Mouse (Mus musculus) cortical plate, adult 2 months (tissue): ENCODE data around the gene Zfp654. TPM values are rescaled to one million over a fixed set of nuclear protein-coding genes. Genes with fewer than 3 reads are reported as not detected.
A peak's percentile ranks its signal among the peaks of the same experiment; 100 is the strongest.

Source experiments
- H3K27ac ChIP-seq: fragments of 200-500 bp; 2 replicates; pipeline ENCODE4 v1.5.1; 2012; ENCODE audit warnings: low read length, control low read depth, inconsistent platforms; ENCODE audit not compliant: insufficient read depth
- H3K4me1 ChIP-seq: fragments of 200-500 bp; 2 replicates; pipeline ENCODE4 v1.6.1; 2011; ENCODE audit warnings: low read length; ENCODE audit not compliant: control insufficient read depth, insufficient read depth
- H3K4me3 ChIP-seq: fragments of 200-500 bp; 2 replicates; pipeline ENCODE4 v1.5.1; 2011; ENCODE audit warnings: mild to moderate bottlenecking, low read length, control low read depth; ENCODE audit not compliant: insufficient read depth
- CTCF ChIP-seq: fragments of 200-500 bp; IDR thresholded peaks from 2 replicates; pipeline ENCODE4 v1.5.1; 2011; ENCODE audit warnings: mild to moderate bottlenecking, control low read depth, low read length; ENCODE audit not compliant: insufficient read depth; ENCODE audit errors: extremely low read depth
- POLR2A ChIP-seq: fragments of 200-500 bp; IDR thresholded peaks from 2 replicates; pipeline ENCODE4 v1.6.1; 2011; ENCODE audit warnings: mild to moderate bottlenecking, low read length, control low read depth; ENCODE audit not compliant: insufficient read depth; ENCODE audit errors: extremely low read depth
- polyA plus RNA-seq: library from polyadenylated mRNA; depleted of rRNA; stranded (reverse); fragments of >200 nt; gene quantifications from 2 replicates; pipeline ENCODE4 v1.2.3, GENCODE M21; 2012

Zfp654 gene
- polyA plus RNA-seq, 1 experiment: 9.1 TPM

DNA sequence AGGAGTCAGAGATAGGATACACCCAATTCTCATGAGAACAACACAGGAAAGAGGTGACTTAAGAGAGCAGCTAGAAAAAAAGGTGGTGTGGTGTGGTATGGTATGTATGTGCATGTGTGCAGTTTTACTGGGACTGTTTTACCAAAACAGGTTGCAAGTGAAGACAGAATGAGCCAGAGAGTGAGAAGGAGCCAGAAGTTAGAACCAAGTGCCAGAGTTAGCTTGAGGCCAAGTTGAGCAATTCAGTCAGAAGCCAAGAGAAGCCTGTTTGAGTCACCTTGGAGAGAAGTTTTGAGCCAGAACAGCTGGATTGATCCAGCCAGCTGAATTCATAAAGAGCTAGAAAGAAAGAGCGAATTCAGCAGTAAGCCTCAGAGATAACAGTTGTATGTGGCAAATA lies 75.9 kb downstream of the Zfp654 start:
- no peak overlapping the region for H3K27ac ChIP-seq
- no peak for TF ChIP-seq POLR2A
- no peak for TF ChIP-seq CTCF
- no peak overlapping the region for H3K4me3 ChIP-seq
- H3K4me1 ChIP-seq: no peaks in the 10 kb centered on the region

DNA sequence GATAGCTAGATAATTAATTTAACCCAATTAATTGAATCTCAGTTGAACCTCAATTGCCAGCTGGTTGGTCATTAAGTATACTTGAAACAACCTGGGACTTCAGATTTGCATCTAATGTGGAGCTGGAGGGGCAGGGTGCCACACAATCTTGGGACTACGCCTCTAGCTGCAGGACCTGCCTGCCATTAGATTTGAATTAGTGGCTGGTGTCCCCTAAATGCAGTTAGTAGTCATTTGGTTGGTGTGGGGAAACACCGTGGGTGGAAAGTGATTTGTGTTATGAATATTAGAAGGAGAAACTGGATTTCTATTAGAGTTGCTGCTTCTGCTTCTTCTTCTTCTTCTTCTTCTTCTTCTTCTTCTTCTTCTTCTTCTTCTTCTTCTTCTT lies 80.0 kb downstream of the Zfp654 start:
- H3K27ac ChIP-seq: no peak overlapping the region
- H3K4me1 ChIP-seq: no peaks in the 10 kb centered on the region; the same call in 1 of the 2 replicates
- H3K4me3 ChIP-seq: peak overlapping the region; percentile 61; the same call in 1 of the 2 replicates
- TF ChIP-seq CTCF (no peak), POLR2A (no peak)

DNA sequence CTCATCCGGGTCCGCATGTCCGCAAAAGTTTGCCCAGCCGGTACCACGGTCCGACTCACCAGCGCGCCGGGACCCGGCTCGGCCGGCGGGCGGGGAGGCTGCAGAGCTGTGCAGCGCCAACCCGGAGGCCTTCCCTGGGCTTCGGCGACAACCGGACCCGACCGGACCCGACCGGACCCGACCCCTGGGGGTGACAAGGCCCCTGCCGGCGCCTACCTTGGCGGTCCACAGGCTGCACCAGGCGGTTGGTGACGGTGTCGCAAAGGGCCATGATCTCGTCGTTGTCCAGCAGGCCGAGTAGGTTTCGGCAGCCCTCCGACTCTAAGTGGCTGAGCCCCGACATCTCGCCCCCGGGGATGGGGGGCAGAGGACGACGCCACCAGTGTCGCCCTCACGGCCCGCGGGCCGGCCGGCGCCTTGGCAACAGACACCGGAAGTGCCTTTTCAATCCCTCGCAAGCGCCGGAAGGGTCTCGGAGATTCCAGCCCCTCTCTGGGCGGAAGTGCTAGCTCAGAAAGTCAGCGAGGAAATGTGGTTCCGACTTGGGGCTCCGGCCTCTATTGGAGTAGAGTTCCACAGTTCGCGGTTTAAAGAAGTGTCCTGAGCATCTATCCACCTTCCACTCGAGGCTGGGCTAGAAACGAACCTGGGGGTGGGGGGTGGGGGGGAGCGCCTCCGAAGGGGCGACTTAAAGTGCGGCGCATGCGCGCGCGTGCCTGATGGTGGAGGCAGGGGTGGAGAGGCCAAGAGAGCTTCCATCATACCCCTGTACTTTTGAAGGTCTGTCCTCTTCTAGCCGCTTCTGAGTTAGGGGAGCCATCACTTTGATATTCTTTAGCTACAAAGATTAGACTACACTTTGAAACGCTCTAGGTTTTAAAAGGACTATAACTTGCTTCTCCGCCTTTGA lies 80.7 kb downstream of the Zfp654 start, which contains the start of gene 4930453N24Rik:
Gene 4930453N24Rik, minus strand, starts transcription at position 641 of the 910 bp plus-strand sequence.
- Histone ChIP-seq H3K4me1 (no peaks in the 10 kb centered on the region; the same call in 1 of the 2 replicates), H3K4me3 (peak within 1 kb of the TSS; percentile 61), H3K27ac (peak within 1 kb of the TSS; percentile 89)
- TF ChIP-seq POLR2A (peak; percentile 75), CTCF (no peak)

DNA sequence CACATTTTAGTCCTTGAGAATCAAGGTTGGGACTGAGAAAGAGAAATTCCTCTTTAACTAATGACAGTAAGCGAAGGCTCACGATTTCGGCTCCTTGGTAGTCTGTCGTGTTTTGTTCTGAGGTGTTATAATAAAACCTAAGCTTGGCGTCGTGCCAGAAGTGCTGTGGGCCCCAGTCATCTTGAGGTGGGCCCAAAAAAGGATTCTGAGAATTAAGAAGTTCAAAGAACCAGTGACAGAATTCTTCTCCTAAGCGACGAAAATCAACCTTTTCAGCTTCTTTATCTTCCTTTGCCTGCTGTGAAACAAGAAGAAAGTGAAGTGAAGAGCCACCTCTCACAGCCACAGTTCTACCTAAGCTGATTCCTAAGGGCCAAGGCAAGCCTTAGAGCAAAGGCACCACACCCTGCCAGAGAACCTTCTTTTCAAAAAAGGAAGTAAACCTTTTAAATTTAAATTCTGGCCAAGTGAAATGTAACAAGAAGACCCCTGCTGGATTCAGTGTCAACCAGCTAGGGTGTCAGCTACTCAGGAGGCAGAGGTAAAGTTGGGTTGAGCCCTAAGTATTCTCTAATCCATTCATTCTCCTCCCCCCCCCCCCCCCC lies 84.7 kb downstream of the Zfp654 start:
- H3K4me3 ChIP-seq: no peak overlapping the region
- TF ChIP-seq CTCF (no peak), POLR2A (no peak)
- H3K4me1 ChIP-seq: no peaks in the 10 kb centered on the region; the same call in 1 of the 2 replicates
- H3K27ac ChIP-seq: no peak overlapping the region

DNA sequence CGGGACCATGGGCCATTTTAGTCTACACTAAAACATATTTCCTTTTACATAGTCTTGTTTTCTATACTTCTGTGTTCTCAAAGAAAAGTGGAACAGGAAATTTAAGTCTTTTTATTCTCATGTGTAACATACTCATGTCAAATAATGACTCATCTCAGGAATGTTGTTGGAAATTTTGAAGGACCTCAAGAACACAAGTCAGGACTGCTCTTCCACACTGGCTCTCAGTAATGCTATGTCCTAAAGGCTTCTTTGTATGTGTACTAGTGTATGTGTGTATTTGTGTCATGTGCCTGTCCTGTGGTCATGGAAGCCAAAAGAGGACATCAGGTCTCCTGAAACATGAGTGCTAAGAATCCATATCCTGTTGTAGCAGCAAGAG lies 92.2 kb downstream of the Zfp654 start:
- no peaks in the 10 kb centered on the region for H3K4me1 ChIP-seq
- no peak overlapping the region for H3K4me3 ChIP-seq
- no peak overlapping the region for H3K27ac ChIP-seq
- TF ChIP-seq CTCF: no peak
- no peak for TF ChIP-seq POLR2A

DNA sequence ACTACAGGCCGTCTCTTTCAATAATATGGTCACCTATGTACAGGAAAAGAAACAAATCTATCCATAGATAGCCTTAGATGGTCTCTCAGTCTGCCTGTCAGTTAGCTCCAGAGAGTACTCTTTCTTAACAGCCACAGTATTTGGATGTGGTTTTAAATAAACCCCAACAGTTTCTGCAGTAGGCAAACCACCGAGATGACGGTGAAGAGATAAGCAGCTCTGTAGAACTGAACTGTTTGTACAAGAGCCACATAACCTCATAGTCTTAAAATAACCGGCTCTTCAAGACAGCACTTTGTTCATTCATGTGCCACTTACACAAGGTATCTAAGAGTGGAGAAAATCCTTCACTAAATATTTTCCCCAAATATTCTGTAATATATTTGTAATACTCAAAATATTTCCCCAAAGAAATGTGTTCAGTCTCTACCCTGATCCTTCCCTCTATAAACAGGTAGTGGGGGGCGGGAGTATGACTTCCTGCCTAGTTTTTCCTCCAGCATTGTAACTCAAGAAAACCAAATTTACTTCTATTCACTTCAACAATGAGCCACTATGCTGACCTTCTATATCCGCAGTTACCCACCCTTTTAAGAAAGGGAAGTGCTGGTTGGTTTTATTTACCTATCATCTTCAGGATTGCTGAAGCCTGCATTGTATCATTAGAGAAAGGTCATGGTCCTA lies 92.7 kb downstream of the Zfp654 start:
- Histone ChIP-seq H3K27ac (no peak overlapping the region), H3K4me1 (no peaks in the 10 kb centered on the region), H3K4me3 (no peak overlapping the region)
- no peak for TF ChIP-seq CTCF
- no peak for TF ChIP-seq POLR2A

DNA sequence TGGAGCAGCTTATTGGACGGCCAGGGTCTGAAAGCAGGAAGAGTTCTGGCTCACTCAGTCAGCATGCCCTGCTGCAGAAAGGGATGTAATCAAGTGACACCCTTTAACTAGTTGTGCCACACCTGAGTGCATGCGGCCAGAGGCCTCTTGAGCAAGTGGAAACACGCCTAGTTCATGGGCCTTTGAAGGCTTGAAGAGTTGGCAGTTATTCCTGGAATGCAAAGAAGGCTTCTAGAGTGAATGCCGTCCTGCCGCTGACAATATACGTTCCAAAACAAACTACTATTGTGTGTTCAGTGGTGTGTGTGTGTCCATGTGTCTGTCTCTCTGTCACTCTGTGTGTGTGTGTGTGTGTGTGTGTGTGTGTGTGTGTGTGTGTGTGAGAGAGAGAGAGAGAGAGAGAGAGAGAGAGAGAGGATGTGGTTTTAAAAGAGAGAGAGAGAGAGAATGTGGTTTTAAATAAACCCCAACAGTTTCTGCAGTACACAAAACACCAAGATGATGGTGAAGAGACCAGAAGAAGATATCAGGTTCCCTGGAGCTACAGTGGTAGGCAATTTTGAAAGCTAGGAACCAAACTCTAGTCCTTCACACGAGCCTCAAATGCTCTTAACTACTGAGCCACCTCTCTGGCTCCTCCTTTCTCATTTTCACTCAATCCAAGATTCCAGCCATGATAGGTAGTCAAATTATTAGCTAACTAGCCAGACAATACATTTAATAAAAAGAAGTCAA lies 93.6 kb downstream of the Zfp654 start:
- no peak overlapping the region for H3K27ac ChIP-seq
- no peak for TF ChIP-seq POLR2A
- no peak for TF ChIP-seq CTCF
- H3K4me3 ChIP-seq: no peak overlapping the region

DNA sequence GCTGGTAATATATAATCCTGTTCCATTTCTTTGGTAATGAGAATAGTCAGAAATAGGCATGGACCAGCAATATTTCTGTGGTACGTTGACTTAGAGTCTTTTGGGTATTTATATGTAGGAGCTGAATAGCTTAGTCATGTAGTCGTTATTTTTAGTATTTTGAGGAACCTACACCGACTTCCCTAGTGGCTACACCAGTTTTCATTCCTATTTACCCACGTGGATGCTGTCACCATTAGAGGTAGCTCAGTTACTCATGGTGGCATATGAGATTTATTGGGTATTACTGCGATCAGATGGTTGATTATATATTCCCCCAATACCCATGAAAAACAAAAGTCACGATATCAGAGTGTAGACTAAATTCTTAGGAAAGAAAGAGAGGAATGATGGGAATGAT lies 95.1 kb downstream of the Zfp654 start:
- Histone ChIP-seq H3K4me1 (no peaks in the 10 kb centered on the region), H3K4me3 (no peak overlapping the region), H3K27ac (no peak overlapping the region)
- TF ChIP-seq CTCF (no peak), POLR2A (no peak)

More for the DNA sequence above, 93.6 kb downstream of the Zfp654 start:
- H3K4me1 ChIP-seq: no peaks in the 10 kb centered on the region

DNA sequence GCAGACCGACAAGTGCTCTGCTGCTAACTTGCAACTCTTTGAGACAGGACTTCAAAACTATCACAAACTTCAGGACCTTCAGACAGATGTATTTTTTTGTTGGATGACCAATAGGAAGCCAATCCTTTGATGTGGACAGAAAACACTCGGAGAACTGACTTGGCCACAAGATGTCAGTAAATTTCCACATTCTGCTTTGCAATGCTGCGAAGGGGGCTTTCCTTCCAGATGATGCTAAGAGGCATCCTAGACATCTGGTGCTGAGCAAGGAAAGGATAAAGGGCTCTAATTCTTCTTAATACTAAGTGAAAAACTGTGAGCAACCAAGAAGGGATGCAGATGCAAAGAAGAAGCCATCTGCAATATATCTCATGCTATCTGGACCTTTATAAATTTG lies 96.7 kb downstream of the Zfp654 start:
- Histone ChIP-seq H3K4me3 (no peak overlapping the region), H3K27ac (no peak overlapping the region), H3K4me1 (no peaks in the 10 kb centered on the region)
- TF ChIP-seq CTCF: peak; percentile 47
- TF ChIP-seq POLR2A: no peak
